Mouse (Mus musculus) C3H10T1/2 (cell line): Measurements from ENCODE around the gene Gipc3. TPM values are rescaled to one million over a fixed set of nuclear protein-coding genes. Genes with fewer than 3 reads are reported as not detected.

Experiments
- polyA plus RNA-seq, 2 experiments: library from polyadenylated mRNA; unstranded; fragments of >200 nt; fragmentation: generic; extraction: Trizol; gene quantifications; one replicate each; pipeline ENCODE4 v1.2.1; 2012; ENCODE audit warnings: missing spikeins in 2 of 2

The Gipc3 gene
- polyA plus RNA-seq: 1 to 10 TPM in 1 of 2 experiments, under 1 TPM in 1; 0.42 to 1.2 TPM

DNA sequence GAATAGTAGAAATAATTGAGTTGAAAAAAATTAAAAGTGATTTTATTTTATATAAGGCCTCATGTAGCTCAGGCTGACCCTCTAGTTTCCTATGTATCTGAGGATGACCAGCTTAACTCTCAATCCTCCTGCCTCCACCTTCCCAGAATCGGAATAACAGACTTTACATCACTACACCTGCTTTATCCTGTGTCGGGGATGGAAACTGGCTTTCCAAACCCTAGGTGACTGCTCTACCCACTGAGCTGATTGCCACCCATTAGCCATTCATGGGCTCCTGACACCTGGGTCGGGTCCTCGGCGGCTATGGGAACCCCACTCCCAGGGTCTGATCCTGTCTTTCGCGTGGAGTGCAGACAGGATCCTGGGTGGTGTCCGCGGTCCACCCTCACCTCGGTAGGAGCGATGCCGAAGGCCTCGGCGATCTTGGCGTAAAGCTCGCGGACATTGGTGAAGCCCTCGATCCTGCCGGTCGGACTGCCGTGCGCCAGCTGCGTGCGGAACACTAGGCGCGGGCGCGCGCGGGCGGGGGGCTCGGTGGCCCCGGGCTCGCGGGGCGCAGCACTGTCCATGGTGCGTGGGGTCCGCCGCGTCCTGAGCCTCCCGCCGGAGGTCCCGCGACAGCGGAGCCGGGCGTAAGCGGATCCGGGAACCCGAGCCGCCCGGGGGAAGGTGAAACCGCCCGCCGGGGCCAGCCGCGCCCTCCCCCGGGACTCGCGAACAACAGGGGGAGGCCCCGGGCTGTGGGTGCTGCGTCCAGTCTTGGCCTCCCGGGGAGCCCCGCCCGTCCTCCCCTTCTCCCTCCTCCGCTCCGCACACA, at the start of gene Gipc3:
Gene Gipc3, minus strand, starts transcription at position 581 of the 820 bp plus-strand sequence.

DNA sequence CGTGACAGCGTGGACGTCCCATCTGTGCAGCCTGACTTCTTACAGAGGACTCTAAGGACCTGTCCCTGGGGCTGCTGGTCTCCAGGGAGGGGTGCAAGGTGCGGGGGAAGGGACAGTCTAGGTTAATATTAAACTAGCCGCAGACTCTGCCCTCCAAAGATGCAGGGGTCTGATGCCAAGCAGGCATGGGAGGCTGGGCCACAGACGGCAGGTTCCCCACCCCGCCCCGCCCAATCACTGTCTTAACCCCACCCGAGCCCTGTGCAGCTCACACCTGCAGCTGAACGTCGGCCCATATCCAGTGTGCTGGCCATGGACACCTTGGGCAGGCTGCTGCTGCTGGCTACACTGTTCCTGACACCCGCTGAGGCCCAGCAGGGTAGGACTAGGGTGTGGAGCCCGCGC, 49.7 kb upstream of the Gipc3 start, which contains the start of gene Smim24:
Gene Smim24, plus strand, starts transcription at position 271 of the 405 bp plus-strand sequence.

DNA sequence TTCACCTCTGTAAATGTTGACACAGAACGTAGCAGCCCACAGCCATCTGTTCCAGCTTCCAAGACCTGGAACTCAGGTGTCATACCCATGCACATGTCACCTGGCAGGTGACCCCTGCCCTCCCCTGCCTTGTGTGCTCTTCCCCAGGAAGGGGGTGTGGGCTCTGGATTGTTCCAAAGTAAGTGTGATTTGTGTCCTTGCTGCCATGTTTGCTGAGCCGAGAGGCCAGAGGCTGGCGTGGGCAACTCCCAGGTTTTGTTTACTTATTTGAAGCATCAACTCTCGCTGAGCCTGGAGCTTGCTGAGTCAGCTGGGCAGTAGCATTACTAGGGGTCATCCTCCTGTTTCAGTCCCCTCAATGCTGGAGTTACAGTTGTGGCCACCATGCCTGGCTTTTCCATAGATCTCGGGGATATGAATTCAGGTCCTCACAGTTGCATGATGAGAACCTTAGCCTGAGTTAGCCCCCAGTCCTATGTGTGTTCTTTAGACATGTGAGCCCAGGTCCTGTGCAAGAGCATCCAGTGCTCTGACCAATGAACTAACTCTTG, 45.5 kb upstream of the Gipc3 start, which contains the start of gene Gm48552:
Gene Gm48552, plus strand, starts transcription at position 501 of the 551 bp plus-strand sequence.

DNA sequence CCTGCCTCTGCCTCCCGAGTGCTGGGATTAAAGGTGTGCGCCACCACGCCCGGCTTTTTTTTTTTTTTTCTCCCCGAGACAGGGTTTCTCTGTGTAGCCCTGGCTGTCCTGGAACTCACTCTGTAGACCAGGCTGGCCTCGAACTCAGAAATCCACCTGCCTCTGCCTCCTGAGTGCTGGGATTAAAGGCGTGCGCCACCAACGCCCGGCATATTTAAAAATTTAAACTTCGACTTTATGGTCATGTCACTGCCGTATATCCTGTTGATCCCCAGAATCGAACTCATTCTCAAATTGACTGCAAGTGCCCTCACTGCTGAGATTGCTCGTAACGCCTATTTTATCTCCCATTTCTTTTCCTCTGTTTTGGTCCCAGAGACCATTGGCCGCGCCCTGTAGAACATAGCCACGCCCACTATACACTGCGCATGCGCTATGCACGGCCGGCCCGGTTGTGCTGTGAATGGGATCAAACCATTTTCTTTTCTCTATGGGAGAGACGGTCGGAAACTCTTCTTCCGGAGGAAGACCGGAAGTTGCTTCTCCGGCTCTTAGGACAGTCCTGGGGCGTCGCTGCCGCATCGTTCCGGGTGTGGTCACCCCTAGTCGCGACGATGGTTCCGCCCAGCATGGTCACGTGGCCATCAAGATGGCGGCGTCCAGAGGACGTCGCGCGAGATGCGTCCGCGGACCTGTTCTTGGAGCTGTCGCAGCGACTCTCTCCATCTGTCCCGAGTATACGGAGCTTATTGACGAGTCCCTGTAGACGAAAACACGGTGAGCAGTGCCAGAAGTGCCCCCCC, 40.9 kb upstream of the Gipc3 start, which contains the start of the genes Dohh and Gm48551:
Gene Dohh, plus strand, starts transcription at position 627 of the 803 bp plus-strand sequence.
Gene Gm48551, plus strand, starts transcription at position 665 of the 803 bp plus-strand sequence.

DNA sequence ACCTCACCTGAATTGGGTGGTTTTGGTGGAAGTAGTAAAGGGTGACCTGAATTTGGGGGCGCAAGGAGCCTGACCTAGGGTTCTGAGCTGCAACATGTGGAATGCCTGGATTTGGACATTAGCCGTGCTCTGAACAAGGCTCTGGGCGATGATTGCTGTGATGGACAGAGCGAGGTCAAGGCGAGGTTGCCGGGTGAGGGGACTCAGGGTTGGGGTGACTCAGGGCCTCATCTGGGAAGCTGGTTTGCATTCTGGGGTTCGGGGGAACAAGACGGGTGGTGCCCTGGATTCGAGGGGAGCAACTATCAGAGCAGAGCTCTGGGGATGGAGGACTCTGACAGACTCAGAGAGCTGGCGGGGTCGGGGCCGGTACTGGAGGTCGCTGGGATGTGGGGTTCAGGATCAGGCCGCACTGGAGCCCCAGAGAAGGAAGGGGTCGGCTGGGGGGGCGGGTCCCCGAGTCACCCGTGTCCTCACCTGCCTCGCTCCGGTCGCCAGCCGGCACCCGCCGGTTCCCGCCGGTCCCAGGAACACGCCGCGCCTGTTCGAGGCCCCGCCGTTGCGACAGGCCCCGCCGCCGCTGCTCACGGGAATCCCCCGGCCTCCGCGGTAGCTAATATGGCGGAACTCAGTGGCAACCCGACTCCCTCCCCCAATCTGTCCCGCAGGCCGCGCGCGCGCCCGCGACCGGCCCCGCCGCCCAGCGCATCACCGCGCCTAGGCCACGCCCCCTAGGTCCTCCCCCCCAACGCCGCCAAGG, 34.9 kb upstream of the Gipc3 start, which contains the start of gene Fzr1:
Gene Fzr1, minus strand, starts transcription at position 724 of the 760 bp plus-strand sequence.

DNA sequence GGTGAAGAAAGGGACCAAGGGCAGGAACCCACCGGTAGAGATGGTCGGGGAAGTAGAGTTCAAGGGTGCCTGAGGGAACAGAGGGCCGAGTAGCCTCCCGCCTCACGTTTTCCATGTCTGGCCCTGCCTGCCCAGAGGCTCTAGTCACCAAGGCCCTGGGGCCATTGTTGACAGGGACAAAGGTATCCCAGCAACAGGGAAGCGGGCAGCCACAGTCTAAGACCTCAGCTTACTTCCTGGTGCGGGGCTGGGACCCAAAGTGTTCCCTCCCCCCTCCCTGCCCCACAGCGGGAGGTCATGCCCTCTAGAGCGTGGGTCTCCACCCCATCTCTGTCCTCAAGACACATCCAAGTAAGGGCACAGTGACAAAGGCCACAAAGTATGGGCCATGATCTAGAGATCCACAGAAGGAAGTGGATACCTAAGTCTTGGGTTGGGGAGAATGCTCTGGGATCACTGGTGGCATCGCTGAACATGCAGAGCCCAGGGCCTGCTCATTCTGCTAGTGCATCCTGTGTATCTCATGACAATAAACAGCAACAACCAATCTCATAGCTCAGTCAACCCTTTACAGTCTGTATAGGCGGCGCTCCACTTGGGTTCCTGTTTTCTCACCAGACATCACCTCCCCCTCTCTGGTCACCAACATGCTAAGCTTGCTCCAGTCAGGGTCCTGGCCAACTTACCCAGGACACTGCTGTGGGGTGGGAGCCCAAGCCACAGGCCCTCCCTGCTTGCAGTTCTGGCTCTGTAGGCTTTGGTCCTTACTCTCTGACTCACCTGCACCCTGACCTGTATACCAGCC, 22.8 kb upstream of the Gipc3 start, which contains the start of gene 4930404N11Rik:
Gene 4930404N11Rik, minus strand, starts transcription at position 145 of the 805 bp plus-strand sequence.

DNA sequence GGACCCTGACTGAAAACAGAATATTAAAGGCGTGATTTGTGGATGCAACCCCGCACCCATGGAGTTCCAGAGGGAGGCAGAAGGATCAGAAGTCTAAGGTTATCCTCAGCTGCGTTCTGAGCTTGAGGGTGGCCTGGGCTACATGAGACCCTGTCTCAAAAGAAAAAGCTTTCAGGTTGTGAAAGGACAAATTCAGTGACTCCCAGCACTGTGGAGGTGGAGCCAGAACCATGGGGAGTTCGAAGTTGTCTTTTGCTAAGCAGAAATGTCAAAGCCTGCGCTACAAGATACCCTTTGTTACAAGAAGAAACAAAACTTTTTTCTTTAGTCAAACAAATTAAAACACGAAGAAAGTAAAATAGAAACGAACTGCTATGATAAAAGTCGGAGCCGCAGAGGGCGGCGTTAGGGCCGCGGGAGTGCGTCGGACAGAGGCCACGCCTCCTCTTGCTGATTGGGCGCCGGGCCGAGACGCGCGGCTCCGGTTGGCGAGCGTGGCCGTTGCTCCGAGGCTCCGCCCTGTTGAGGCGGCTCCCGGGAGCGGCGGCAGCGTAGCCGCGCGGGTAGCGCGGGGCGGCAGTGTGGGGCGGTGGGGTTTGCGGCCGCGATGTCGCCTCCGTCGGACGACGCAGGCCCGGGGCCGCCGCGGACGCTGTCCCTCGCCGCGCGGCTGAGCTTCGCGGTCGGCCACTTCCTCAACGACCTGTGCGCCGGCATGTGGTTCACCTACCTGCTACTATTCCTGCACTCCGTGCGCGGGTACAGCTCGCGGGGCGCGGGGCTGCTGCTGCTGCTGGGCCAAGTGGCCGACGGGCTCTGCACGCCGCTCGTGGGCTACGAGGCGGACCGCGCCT, 14.2 kb upstream of the Gipc3 start, which contains the start of gene Mfsd12:
Gene Mfsd12, plus strand, starts transcription at position 501 of the 854 bp plus-strand sequence.

DNA sequence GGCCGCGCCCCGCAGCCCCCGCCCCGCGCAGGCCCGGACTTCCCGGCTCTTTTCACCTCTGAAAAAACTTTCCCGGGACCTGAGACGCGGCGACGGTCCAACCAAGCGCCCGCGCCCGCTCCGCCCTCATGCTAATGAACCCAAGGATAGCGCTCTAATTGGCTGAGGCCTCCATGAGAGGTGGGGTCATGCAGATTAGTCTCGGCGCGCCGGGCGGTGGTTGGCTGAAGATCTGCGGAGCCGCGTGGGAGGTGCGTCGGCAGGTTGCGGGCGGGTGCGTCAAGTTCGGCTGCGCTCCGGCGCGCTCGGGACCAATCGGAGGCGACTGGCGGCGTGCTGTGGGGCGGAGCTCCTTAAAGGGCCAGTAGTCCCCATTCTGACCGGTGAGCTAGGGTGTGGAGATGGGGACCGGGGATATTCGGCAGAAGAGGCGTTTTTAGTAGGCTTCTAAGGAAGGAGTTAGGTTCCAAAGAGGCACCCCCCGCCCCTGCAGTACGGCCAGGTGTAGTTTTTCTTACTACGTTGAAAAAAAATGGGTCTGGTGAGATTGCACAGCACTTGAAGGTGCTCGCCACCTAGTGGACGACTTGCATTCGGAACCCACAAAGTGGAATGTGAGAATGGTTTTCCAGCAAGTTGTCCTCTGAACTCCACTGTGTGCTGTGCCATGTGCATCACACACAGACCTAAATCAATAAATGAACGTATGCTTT, 7.4 kb upstream of the Gipc3 start, which contains the start of gene Hmg20b:
Gene Hmg20b, minus strand, starts transcription at position 130 of the 713 bp plus-strand sequence.

DNA sequence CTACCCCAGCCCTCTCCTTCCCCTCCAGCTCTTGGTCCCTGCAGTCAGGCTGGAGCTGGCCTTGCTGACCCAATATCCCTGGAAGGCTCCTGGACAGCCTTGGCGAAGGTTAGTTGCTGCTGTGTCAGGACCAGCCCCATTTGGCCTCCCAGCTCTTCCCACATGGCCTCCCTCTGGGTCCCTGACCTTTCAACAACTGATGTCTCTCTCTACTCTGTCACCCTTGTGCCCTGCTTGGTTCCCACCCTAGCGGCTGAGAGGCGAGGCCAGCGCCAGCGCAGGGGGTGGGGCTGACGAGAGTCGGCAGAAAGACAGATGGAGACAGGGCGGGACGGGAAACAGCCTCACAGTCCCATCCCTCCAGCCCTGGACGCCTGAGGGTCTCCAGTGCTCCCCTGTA, 14.7 kb downstream of the Gipc3 start, which contains the start of gene Tbxa2r:
Gene Tbxa2r, plus strand, starts transcription at position 346 of the 400 bp plus-strand sequence.

DNA sequence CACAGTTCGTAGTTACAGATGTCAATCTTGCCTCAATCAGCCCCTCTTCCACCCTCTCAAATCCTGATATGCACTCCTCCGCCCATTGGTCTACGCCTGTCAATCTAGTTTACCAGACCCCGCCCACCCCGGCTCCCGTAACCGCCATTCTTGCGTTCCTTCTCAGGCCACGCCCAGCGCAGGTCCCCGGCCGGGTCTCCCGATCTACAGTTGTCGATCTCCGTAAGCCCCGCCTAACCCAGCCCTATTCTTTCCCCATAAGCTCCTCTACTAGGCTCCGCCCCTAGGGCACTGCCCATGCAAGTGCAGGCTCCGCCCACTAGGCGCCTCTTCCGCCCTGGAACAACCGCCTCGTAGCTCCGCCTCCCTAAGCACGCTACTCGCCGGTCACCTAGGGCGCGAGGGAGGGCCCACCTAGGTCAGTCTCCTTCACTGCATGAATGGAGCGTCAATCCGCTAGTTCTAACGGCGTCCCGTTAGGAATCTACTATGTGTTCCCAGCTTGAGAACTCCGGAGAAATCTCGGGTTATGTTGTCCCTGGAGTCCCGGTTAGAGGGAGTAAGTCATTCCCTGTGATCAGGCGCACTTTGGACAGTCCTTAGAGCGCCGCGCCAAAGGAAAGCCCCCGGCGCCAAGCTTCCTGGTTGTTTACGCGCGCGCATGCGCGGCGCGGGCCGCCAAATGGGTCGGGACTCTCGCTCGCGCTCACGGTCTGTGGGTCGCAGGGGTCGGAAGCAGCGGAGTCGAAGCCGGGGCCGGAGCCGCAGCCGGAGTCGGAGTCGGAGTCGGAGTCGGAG, 22.3 kb downstream of the Gipc3 start, which contains the start of gene Cactin:
Gene Cactin, plus strand, starts transcription at position 554 of the 798 bp plus-strand sequence.

DNA sequence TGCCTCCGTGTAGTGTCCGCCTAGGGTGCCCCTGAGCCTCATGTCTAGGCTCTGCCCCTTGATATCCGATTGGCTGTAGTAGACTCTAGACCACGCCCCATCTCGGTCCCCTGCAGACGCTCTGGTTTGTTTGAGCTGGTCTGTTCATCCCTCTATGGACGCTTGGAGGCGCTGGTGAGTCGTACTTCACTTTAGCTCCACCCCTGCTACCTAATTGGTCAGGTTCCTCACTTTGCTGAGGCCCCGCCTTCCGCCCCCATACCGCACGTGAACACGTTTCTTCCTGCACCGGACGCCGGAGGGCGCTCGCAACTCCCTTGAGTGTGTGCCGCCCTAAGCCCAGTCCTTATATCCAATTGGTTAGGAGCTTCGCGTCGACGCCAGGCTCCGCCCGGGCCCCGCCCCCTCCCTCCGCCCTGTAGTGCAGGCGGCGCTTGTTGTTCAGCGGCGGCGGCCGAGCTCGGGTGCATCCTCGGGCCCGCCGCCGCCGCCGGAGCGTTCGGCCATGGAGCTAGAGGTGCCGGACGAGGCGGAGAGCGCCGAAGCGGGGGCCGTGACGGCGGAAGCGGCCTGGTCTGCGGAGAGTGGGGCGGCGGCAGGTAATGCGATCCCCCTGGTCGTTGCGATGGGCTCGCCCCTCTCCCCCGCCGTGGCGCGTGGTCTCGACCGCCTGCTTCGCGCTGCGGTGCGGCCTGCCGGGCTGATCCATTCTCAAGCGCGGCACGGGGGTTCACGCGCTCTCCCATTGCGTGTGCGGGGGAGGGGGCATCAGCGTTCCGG, 50.3 kb downstream of the Gipc3 start, which contains the start of gene Pip5k1c:
Gene Pip5k1c, plus strand, starts transcription at position 410 of the 780 bp plus-strand sequence.

DNA sequence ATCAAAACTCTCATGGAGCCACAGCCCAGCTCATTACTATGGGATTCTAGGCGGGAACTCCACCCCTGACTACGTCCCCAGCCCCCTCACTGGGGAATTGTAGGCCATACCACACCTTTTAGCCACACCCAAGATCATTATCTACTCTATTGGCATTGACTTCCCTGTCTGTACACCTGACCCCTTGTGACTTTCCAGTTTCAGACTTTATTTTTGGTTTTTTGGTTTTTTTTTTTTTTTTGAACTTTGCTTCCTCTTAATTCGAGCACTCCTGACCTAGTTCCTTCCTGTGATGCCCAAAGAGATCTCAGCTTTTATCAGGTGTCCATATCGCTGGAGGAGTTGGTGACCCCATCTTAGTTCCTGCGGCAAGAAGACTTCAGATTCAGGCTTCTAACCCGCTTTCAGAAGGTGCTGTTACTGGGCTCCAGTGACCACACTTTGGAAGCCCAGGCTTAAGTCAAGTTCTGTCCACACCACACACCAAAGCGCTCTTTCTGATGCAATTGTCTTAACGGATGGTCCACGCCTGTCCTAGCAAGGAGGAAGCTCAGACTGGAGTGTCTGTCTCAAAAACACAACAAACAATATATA, 51.5 kb downstream of the Gipc3 start, which contains the start of gene Tjp3:
Gene Tjp3, minus strand, starts transcription at position 71 of the 594 bp plus-strand sequence.

